Mouse (Mus musculus) heart, embryonic 10.5 days (tissue): ENCODE results near the gene Lats1. TPM values are rescaled to one million over a fixed set of nuclear protein-coding genes. Genes with fewer than 3 reads are reported as not detected.

Experiments
- DNase-seq: peaks from one replicate; pipeline ENCODE4 v3.0.0-alpha.2; 2017; ENCODE audit warnings: low spot score
- H3K27ac ChIP-seq: fragments of 300-500 bp; sonication (generic); 2 replicates; pipeline ENCODE4 v1.5.1; 2016; ENCODE audit warnings: mild to moderate bottlenecking
- H3K27me3 ChIP-seq: fragments of 300-500 bp; sonication (generic); 2 replicates; pipeline ENCODE4 v1.6.1; 2016; ENCODE audit warnings: mild to moderate bottlenecking; ENCODE audit not compliant: poor library complexity, insufficient read depth, severe bottlenecking
- H3K36me3 ChIP-seq: fragments of 300-500 bp; sonication (generic); 2 replicates; pipeline ENCODE4 v1.6.1; 2016; ENCODE audit warnings: mild to moderate bottlenecking, moderate library complexity
- H3K4me1 ChIP-seq: fragments of 300-500 bp; sonication (generic); 2 replicates; pipeline ENCODE4 v1.6.1; 2016; ENCODE audit warnings: mild to moderate bottlenecking
- H3K4me3 ChIP-seq: fragments of 300-500 bp; sonication (generic); 2 replicates; pipeline ENCODE4 v1.5.1; 2016; ENCODE audit warnings: mild to moderate bottlenecking, moderate library complexity
- H3K9me3 ChIP-seq: fragments of 300-500 bp; sonication (generic); 2 replicates; pipeline ENCODE4 v1.6.1; 2016; ENCODE audit warnings: mild to moderate bottlenecking, moderate library complexity
- WGBS: fragments of 180-500 bp; shearing (Covaris S2); methylation state at CpG from one replicate; pipeline ENCODE4 v1.1.7; 2016; 5-methylcytosine and 5-hydroxymethylcytosine counted together
- polyA plus RNA-seq: library from polyadenylated mRNA; unstranded; fragments of >200 nt; fragmentation: Nextera tagmentation; extraction: Ambion mirVana; gene quantifications from 2 replicates; pipeline ENCODE4 v1.2.1, GENCODE M21; 2016

Gene Lats1
- polyA plus RNA-seq, 1 experiment from 2014 or later: 4.7 TPM

DNA sequence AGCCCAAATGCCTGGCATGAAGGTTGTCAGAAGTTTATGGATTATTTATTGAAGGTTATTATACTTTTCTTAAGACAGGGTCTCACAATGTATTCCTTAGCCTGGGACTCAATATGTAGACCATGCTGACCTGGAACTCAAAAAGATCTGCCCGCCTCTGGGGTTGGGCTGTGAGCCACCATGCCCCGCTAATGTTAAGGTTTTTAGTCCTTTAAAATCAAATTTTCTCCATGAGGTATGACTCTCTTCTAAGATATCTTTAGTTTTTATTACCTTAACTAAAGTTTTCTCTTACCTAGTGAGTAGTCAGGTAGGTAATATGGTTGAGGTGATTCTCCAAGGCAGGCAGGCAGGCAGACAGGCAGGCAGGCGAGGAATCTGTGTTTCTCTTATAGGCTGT, 1.2 kb downstream of the Lats1 start:
- DNase-seq: peak; percentile 6
- H3K36me3 ChIP-seq: peaks cover 26% of the 10 kb centered on the region
- no peaks in the 10 kb centered on the region for H3K9me3 ChIP-seq
- 60% methylated on average over 3 of the region's 3 CpGs for WGBS
- peak overlapping the region; percentile 90 for H3K4me3 ChIP-seq
- H3K27ac ChIP-seq: no peak overlapping the region; the same call in 1 of the 2 replicates
- peaks cover 25% of the 10 kb centered on the region for H3K4me1 ChIP-seq
- H3K27me3 ChIP-seq: no peaks in the 10 kb centered on the region

DNA sequence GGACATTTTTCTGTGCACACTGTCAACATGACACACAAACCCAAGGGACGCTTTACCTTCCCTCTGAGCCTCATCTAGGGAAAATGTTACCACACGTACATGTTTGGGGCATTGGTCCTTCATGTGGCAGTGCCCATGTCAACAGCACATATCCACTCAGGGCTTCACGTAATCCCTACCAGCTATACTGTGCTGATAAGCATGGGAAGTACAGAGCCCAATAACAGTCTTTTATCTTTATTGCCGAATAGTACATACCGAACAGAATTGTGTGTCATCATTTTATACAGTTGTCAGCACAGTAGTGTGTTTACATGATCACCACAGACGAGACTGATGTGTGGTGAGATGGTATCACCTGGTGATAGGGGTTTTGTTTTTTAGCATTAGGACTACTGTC, 5.9 kb downstream of the Lats1 start:
- Histone ChIP-seq H3K9me3 (no peaks in the 10 kb centered on the region), H3K4me1 (peaks cover 10% of the 10 kb centered on the region), H3K36me3 (peaks cover 14% of the 10 kb centered on the region), H3K27ac (no peak overlapping the region), H3K27me3 (no peaks in the 10 kb centered on the region), H3K4me3 (no peak overlapping the region)
- WGBS: 81% methylated on average over 6 of the region's 6 CpGs
- peak; percentile 63 for DNase-seq

DNA sequence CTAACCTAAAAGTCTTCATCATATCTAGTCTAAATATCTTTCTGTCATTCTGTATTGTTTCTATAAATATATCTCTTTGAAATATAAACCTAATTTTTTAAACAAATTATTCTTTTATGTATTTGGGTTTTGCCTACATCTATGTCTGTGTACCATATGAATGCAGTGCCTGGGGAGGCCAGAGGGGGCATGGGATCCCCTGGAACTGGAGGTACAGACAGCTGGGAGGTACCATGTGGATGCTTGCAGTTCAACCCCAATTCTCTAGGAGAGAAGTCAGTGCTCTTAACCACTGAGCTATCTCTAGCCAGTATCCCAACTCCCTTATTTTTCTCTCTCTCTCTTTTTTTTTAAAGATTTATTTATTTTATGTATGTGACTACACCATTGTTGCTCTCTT, 14.3 kb downstream of the Lats1 start:
- no peaks in the 10 kb centered on the region for H3K9me3 ChIP-seq
- no peak overlapping the region for H3K4me3 ChIP-seq
- no peaks in the 10 kb centered on the region for H3K4me1 ChIP-seq
- H3K36me3 ChIP-seq: peaks cover 89% of the 10 kb centered on the region
- no peak overlapping the region for H3K27ac ChIP-seq
- no peak for DNase-seq
- no peaks in the 10 kb centered on the region for H3K27me3 ChIP-seq

DNA sequence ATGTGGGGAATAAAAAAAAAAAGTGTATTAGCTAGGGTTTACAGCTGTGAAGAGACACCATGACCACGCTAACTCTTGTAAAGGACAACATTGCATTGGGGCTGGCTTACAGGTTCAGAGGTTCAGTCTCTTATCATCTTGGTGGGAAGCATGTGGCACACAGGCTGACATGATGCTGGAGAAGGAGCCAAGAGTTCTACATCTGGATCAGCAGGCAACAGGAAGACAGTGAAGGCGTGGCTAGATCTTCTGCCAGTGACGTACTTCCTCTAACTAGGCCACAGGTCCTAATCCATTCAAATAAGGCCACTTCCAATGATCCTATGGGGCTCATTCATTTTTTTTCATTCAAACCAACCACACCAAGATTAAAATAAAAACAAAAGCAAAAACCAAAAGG, 19.1 kb downstream of the Lats1 start:
- WGBS: 92% methylated on average over 3 of the region's 3 CpGs
- H3K27ac ChIP-seq: no peak overlapping the region
- H3K4me1 ChIP-seq: no peaks in the 10 kb centered on the region
- H3K36me3 ChIP-seq: peaks cover 95% of the 10 kb centered on the region
- DNase-seq: no peak
- no peaks in the 10 kb centered on the region for H3K27me3 ChIP-seq
- no peaks in the 10 kb centered on the region for H3K9me3 ChIP-seq
- H3K4me3 ChIP-seq: no peak overlapping the region

DNA sequence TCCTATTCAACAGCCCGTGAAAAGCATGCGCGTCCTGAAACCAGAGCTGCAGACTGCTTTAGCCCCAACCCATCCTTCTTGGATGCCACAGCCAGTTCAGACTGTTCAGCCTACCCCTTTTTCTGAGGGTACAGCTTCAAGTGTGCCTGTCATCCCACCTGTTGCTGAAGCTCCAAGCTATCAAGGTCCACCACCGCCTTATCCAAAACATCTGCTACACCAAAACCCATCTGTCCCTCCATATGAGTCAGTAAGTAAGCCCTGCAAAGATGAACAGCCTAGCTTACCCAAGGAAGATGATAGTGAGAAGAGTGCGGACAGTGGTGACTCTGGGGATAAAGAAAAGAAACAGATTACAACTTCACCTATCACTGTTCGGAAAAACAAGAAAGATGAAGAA, 21.6 kb downstream of the Lats1 start:
- H3K27ac ChIP-seq: no peak overlapping the region
- H3K36me3 ChIP-seq: peaks cover 94% of the 10 kb centered on the region
- DNase-seq: no peak
- H3K4me1 ChIP-seq: no peaks in the 10 kb centered on the region
- 95% methylated on average over 6 of the region's 6 CpGs for WGBS
- H3K4me3 ChIP-seq: no peak overlapping the region
- no peaks in the 10 kb centered on the region for H3K9me3 ChIP-seq
- H3K27me3 ChIP-seq: no peaks in the 10 kb centered on the region

DNA sequence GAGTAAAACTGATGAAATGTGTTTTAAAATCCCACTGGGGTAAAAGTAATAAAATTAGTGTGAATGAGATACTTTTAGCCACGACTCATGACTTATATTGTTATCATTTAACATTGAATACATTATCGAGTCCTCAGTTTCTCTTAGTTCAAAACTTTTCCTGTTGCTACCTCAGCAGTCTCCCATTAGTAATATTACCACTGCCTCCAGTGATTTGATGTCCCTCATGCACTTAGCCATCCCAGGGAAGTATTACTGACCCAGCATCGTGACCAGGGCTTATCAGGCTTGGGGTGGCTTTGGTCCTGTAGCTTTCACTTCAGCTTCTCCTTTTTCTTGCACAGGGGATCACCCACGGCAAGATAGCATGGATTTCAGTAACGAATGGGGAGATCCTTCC, 29.1 kb downstream of the Lats1 start:
- H3K9me3 ChIP-seq: no peaks in the 10 kb centered on the region
- H3K4me3 ChIP-seq: no peak overlapping the region
- 89% methylated on average over 5 of the region's 5 CpGs for WGBS
- no peaks in the 10 kb centered on the region for H3K27me3 ChIP-seq
- DNase-seq: no peak
- no peaks in the 10 kb centered on the region for H3K4me1 ChIP-seq
- no peak overlapping the region for H3K27ac ChIP-seq
- H3K36me3 ChIP-seq: peaks cover 81% of the 10 kb centered on the region

DNA sequence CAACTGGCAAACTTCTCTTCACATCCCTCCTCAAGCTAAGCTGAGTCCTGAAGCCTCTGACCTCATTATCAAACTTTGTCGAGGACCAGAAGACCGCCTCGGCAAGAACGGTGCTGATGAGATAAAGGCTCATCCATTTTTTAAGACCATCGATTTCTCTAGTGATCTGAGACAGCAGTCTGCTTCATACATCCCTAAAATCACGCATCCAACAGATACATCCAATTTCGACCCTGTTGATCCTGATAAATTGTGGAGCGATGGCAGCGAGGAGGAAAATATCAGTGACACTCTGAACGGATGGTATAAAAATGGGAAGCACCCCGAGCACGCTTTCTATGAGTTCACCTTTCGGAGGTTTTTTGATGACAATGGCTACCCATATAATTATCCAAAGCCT, 31.5 kb downstream of the Lats1 start:
- DNase-seq: no peak
- H3K27ac ChIP-seq: no peak overlapping the region
- H3K4me1 ChIP-seq: no peaks in the 10 kb centered on the region
- no peak overlapping the region for H3K4me3 ChIP-seq
- WGBS: 88% methylated on average over 13 of the region's 13 CpGs
- peaks cover 69% of the 10 kb centered on the region for H3K36me3 ChIP-seq
- H3K9me3 ChIP-seq: no peaks in the 10 kb centered on the region
- H3K27me3 ChIP-seq: no peaks in the 10 kb centered on the region

DNA sequence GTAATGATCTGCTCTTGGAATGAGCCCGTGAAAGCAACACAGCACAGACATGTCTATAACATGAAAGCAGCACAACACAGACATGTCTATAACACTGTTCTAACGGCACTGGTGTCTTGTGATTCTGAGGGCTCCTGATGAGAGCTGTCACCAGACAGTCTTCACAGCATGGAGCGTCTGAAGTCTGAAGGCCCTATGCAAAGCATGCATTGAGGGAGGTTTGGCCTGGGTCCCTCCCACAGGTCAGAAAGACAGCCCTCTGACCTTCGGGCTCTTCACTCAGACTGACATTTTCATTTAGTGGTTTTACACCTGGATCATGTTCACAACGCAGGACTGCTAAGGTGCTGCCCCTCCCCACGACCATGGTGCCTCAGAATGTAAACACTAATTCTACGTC, 34.0 kb downstream of the Lats1 start:
- Histone ChIP-seq H3K27me3 (no peaks in the 10 kb centered on the region), H3K27ac (no peak overlapping the region), H3K36me3 (peaks cover 47% of the 10 kb centered on the region), H3K9me3 (no peaks in the 10 kb centered on the region), H3K4me1 (no peaks in the 10 kb centered on the region), H3K4me3 (no peak overlapping the region)
- 80% methylated on average over 7 of the region's 7 CpGs for WGBS
- DNase-seq: no peak

DNA sequence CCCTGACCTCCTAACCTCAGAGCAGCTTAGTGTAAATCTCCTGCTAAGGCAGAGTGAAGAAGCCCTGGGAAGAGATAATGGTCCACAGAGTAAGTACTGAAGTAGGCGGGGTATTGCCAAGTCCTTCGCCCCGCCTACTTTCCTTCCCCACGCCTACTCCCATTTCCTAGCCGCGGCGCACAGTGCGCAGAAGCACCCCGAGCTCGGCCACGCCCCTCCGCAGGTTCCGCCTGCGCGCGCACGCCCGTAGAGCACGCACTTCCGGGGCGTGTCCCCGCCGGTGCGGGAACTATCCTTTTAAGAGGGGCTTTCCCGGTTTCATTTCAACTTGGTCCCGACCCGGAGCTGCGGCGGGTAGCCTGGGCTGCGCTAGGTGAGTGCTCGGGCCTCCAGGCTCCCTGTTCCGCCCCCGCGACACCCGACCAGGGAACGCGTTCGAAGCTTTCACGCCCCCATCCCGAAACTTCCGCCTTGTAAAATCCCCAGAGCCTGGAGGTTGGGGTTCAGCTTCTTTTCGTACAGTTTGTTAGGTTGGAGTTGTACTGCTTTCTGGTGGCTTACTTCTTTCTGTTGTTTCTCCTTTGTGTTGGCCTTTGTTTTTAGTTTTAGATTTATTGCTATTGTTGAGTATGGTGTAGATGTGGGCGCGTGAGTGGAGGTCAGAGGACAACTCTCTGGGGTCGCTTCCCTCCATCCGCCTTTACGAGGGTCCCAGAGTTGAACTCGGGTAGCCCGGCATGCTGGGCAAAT, 44.9 kb downstream of the Lats1 start, which contains the start of gene Katna1:
Katna1 (plus strand) TSS at position 250 of the 750 bp plus-strand sequence.
- DNase-seq: peak; percentile 98
- H3K36me3 ChIP-seq: no peaks in the 10 kb centered on the region
- 0 out of 2 replicates have a peak, but pooled peaks cover 7% of the 10 kb centered on the region for H3K4me1 ChIP-seq
- peak within 1 kb of the TSS; percentile 92 for H3K27ac ChIP-seq
- H3K9me3 ChIP-seq: no peaks in the 10 kb centered on the region
- no peaks in the 10 kb centered on the region for H3K27me3 ChIP-seq
- H3K4me3 ChIP-seq: peak within 1 kb of the TSS; percentile 93
- under 1% methylated on average over 49 of the region's 49 CpGs for WGBS

DNA sequence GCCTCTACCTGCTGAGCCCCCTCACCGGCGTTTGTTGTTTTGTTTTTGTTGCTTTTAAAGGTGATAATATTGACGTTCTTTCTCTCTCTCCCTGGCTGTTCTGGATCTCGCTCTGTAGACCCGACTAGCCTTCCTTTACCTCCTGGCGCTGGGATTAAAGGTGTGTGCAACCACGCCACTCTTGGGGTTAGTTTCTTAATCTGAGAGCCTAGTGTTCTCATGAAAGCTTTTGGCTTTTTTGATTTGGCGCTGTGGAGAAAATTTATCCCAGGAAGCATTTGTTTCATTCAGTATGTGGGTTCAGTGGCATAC, 45.4 kb downstream of the Lats1 start:
- peak overlapping the region; percentile 93 for H3K4me3 ChIP-seq
- H3K27ac ChIP-seq: peak overlapping the region; percentile 92
- WGBS: 0% methylated on average over 8 of the region's 8 CpGs
- no peaks in the 10 kb centered on the region for H3K36me3 ChIP-seq
- no peaks in the 10 kb centered on the region for H3K27me3 ChIP-seq
- peaks cover 7% of the 10 kb centered on the region; the same call in 1 of the 2 replicates for H3K4me1 ChIP-seq
- no peak for DNase-seq
- H3K9me3 ChIP-seq: no peaks in the 10 kb centered on the region

DNA sequence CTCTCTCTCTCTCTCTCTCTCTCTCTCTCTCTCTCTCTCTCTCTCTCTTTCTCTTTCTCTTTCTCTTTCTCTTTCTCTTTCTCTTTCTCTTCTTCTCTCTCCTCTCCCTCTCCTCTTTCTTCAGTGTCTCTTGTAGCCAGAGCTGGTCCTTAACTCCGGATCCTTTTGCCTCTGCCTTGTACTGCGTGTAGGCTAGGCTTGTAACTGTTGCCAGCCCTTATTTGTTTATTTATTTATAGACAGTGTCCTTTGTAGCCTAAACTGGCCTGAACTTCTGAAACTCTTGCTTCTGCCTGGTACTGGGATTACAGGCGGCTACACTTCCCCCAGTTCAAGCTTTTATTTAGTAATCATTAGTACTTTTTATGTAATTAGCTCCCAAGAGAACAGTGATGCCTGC, 46.0 kb downstream of the Lats1 start:
- WGBS: 24% methylated on average over 3 of the region's 3 CpGs
- Histone ChIP-seq H3K27ac (no peak overlapping the region), H3K4me1 (peaks cover 11% of the 10 kb centered on the region; the same call in 1 of the 2 replicates), H3K27me3 (no peaks in the 10 kb centered on the region), H3K9me3 (no peaks in the 10 kb centered on the region), H3K36me3 (no peaks in the 10 kb centered on the region), H3K4me3 (peak overlapping the region; percentile 93)
- no peak for DNase-seq

DNA sequence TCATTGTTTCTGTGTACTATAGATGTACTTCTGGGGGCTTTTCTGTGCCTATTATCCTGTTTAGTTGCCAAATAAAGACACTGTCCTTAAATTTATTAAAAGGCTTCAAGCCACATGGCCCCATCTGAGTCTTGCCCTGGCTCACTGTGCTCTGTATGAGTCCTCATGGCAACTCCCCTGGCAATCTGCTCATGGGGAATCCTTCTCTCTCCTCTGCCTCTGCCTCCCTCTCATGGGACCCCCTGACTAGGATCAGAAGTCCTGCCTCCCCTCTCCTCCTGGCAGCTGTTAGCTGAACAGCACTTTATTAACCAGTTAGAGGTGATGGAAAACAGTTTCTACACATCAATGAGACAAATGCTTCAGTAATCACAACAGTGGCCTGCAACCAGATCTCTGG, 50.6 kb downstream of the Lats1 start:
- Histone ChIP-seq H3K27ac (no peak overlapping the region), H3K36me3 (no peaks in the 10 kb centered on the region), H3K4me3 (no peak overlapping the region), H3K4me1 (peaks cover 11% of the 10 kb centered on the region; the same call in 1 of the 2 replicates), H3K27me3 (no peaks in the 10 kb centered on the region), H3K9me3 (no peaks in the 10 kb centered on the region)
- no peak for DNase-seq

DNA sequence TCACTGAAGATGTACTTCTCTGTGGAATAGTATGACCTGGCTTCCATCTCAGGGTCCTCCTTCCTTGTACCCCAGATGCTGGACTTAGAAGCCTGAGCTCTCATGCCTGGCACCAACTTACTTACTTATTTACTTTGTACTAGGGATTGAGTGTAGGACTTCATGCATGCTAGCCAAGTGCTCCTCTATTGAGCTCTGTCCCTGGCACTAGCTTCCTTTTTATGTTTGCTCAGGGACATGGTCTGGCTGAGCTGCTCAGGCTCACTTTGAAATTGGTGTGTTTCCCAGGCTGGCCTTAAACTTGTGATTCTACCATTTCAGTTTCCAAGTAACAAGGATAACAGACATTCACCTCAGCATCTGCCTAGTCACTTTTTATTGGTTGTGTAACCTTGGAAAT, 56.1 kb downstream of the Lats1 start:
- H3K27me3 ChIP-seq: no peaks in the 10 kb centered on the region

DNA sequence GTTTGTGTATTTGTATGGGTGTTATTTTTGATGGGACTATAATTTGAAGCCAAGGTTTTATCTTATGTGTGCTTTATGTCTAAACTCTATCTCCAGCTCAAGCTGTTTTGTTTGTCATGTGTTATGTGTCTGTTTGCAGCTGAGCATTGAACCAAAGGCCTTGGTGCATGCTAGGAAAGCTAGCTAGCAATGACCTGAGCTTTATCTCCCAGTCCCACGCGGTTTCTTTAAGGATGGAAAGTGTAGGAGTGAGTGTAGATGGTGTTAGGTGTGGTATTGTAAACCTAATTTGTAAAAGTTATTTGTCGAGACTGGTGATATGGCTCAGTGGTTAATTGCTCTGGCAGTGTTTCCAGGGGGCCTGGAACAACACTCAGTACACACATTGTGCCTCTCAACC, 56.9 kb downstream of the Lats1 start:
- Histone ChIP-seq H3K4me3 (no peak overlapping the region), H3K27me3 (no peaks in the 10 kb centered on the region), H3K27ac (no peak overlapping the region), H3K9me3 (no peaks in the 10 kb centered on the region), H3K4me1 (no peaks in the 10 kb centered on the region; the same call in 1 of the 2 replicates), H3K36me3 (peaks cover 8% of the 10 kb centered on the region; the same call in 1 of the 2 replicates)
- DNase-seq: no peak
- 69% methylated on average over 3 of the region's 3 CpGs for WGBS

More for the DNA sequence above, 56.1 kb downstream of the Lats1 start:
- Histone ChIP-seq H3K36me3 (peaks cover 5% of the 10 kb centered on the region; the same call in 1 of the 2 replicates), H3K4me3 (no peak overlapping the region), H3K27ac (no peak overlapping the region), H3K9me3 (no peaks in the 10 kb centered on the region), H3K4me1 (no peaks in the 10 kb centered on the region; the same call in 1 of the 2 replicates)
- DNase-seq: no peak
